Mouse (Mus musculus): Measurements from ENCODE around the gene Scn8a.

The Scn8a gene

GRCm38 (mm10) chr15:100879073-100879472 lies 9.4 kb downstream of the Scn8a start:
- peak; percentile 39; the same call in 1 of the 2 replicates for ATAC-seq (ENCODE audit: low TSS enrichment)

GRCm38 (mm10) chr15:100881385-100881784 lies 11.7 kb downstream of the Scn8a start:
- ATAC-seq (ENCODE audit: low TSS enrichment), result peak; percentile 42; the same call in 1 of the 2 replicates

- ATAC-seq (ENCODE audit: low TSS enrichment), result no peak
Measured at GRCm38 (mm10) chr15:100884481-100884880, 14.8 kb downstream of the Scn8a start.

- 0 out of 2 replicates have a peak, but pooled peaks have one; percentile 47 for ATAC-seq (ENCODE audit: low TSS enrichment)
Measured at GRCm38 (mm10) chr15:100891962-100892361, 22.3 kb downstream of the Scn8a start.

GRCm38 (mm10) chr15:100896502-100896901 lies 26.8 kb downstream of the Scn8a start:
- ATAC-seq (ENCODE audit: low TSS enrichment), result no peak

GRCm38 (mm10) chr15:100903811-100904210 lies 34.2 kb downstream of the Scn8a start:
- no peak for ATAC-seq (ENCODE audit: low TSS enrichment)

GRCm38 (mm10) chr15:100905006-100905405 lies 35.3 kb downstream of the Scn8a start:
- ATAC-seq (ENCODE audit: low TSS enrichment), result no peak

- ATAC-seq (ENCODE audit: low TSS enrichment), result no peak
Measured at GRCm38 (mm10) chr15:100905751-100906150, 36.1 kb downstream of the Scn8a start.

GRCm38 (mm10) chr15:100908817-100909216 lies 39.2 kb downstream of the Scn8a start:
- ATAC-seq (ENCODE audit: low TSS enrichment), result no peak

GRCm38 (mm10) chr15:100909734-100910163 lies 40.1 kb downstream of the Scn8a start:
- no peak for ATAC-seq (ENCODE audit: low TSS enrichment)

- ATAC-seq (ENCODE audit: low TSS enrichment), result peak; percentile 85
Measured at GRCm38 (mm10) chr15:100910381-100910841, 40.8 kb downstream of the Scn8a start.

GRCm38 (mm10) chr15:100912676-100913266 lies 43.1 kb downstream of the Scn8a start:
- no peak for ATAC-seq (ENCODE audit: low TSS enrichment)

- ATAC-seq (ENCODE audit: low TSS enrichment), result no peak
Measured at GRCm38 (mm10) chr15:100914734-100915242, 45.1 kb downstream of the Scn8a start.

GRCm38 (mm10) chr15:100918046-100918445 lies 48.4 kb downstream of the Scn8a start:
- ATAC-seq (ENCODE audit: low TSS enrichment), result no peak

GRCm38 (mm10) chr15:100922210-100922609 lies 52.6 kb downstream of the Scn8a start:
- ATAC-seq (ENCODE audit: low TSS enrichment), result no peak

GRCm38 (mm10) chr15:100923476-100923875 lies 53.8 kb downstream of the Scn8a start:
- ATAC-seq (ENCODE audit: low TSS enrichment), result peak; percentile 87

- ATAC-seq (ENCODE audit: low TSS enrichment), result no peak
Measured at GRCm38 (mm10) chr15:100924941-100925340, 55.3 kb downstream of the Scn8a start.

GRCm38 (mm10) chr15:100930477-100930876 lies 60.8 kb downstream of the Scn8a start:
- ATAC-seq (ENCODE audit: low TSS enrichment), result no peak

- no peak for ATAC-seq (ENCODE audit: low TSS enrichment)
Measured at GRCm38 (mm10) chr15:100936176-100936575, 66.5 kb downstream of the Scn8a start.

- no peak for ATAC-seq (ENCODE audit: low TSS enrichment)
Measured at GRCm38 (mm10) chr15:100948383-100948782, 78.7 kb downstream of the Scn8a start.

- peak; percentile 45 for ATAC-seq (ENCODE audit: low TSS enrichment)
Measured at GRCm38 (mm10) chr15:100949169-100949568, 79.5 kb downstream of the Scn8a start.

GRCm38 (mm10) chr15:100951491-100951890 lies 81.8 kb downstream of the Scn8a start:
- ATAC-seq (ENCODE audit: low TSS enrichment), result peak; percentile 64

GRCm38 (mm10) chr15:100952292-100952691 lies 82.6 kb downstream of the Scn8a start:
- ATAC-seq (ENCODE audit: low TSS enrichment), result no peak

- ATAC-seq (ENCODE audit: low TSS enrichment), result no peak
Measured at GRCm38 (mm10) chr15:100952854-100953253, 83.2 kb downstream of the Scn8a start.

Data from frontal cortex, adult (tissue).